Mouse (Mus musculus) NIH3T3 (cell line): Measurements from ENCODE around the gene Zcchc14.

Experiments used
- DNase-seq: peaks from one replicate; pipeline ENCODE4 v3.0.0-alpha.2; 2012; ENCODE audit warnings: low read depth

Gene Zcchc14

GRCm38 (mm10) chr8:121652774-121653323, at the start of gene Zcchc14:
TSS of gene Zcchc14 (minus strand) at chr8:121652901.
- DNase-seq, result peak; percentile 100

GRCm38 (mm10) chr8:121699936-121700335, 47.2 kb upstream of the Zcchc14 start:
- DNase-seq, result no peak

- peak; percentile 29 for DNase-seq
Observed at GRCm38 (mm10) chr8:121698615-121699101, 46.0 kb upstream of the Zcchc14 start.

GRCm38 (mm10) chr8:121697735-121698614, 45.3 kb upstream of the Zcchc14 start:
- DNase-seq, result no peak

GRCm38 (mm10) chr8:121695585-121696184, 43.0 kb upstream of the Zcchc14 start:
- DNase-seq, result peak; percentile 78

GRCm38 (mm10) chr8:121694453-121694852, 41.8 kb upstream of the Zcchc14 start:
- no peak for DNase-seq

GRCm38 (mm10) chr8:121688496-121688895, 35.8 kb upstream of the Zcchc14 start:
- no peak for DNase-seq

- DNase-seq, result peak; percentile 37
Observed at GRCm38 (mm10) chr8:121687455-121688161, 34.9 kb upstream of the Zcchc14 start.

- DNase-seq, result peak; percentile 67
Observed at GRCm38 (mm10) chr8:121685419-121685818, 32.7 kb upstream of the Zcchc14 start.

- peak; percentile 34 for DNase-seq
Observed at GRCm38 (mm10) chr8:121683083-121683832, 30.6 kb upstream of the Zcchc14 start.

GRCm38 (mm10) chr8:121681457-121681856, 28.8 kb upstream of the Zcchc14 start:
- no peak for DNase-seq

- DNase-seq, result no peak
Observed at GRCm38 (mm10) chr8:121680896-121681295, 28.2 kb upstream of the Zcchc14 start.

- DNase-seq, result no peak
Observed at GRCm38 (mm10) chr8:121678696-121679095, 26.0 kb upstream of the Zcchc14 start.

- peak; percentile 28 for DNase-seq
Observed at GRCm38 (mm10) chr8:121675701-121676100, 23.0 kb upstream of the Zcchc14 start.

- no peak for DNase-seq
Observed at GRCm38 (mm10) chr8:121675161-121675560, 22.5 kb upstream of the Zcchc14 start.

GRCm38 (mm10) chr8:121674524-121674923, 21.8 kb upstream of the Zcchc14 start:
- peak; percentile 50 for DNase-seq

- peak; percentile 35 for DNase-seq
Observed at GRCm38 (mm10) chr8:121673917-121674316, 21.2 kb upstream of the Zcchc14 start.

GRCm38 (mm10) chr8:121673153-121673552, 20.5 kb upstream of the Zcchc14 start:
- no peak for DNase-seq

- peak; percentile 96 for DNase-seq
Observed at GRCm38 (mm10) chr8:121669208-121669607, 16.5 kb upstream of the Zcchc14 start.

- DNase-seq, result peak; percentile 59
Observed at GRCm38 (mm10) chr8:121668553-121668952, 15.9 kb upstream of the Zcchc14 start.

- peak; percentile 49 for DNase-seq
Observed at GRCm38 (mm10) chr8:121667936-121668500, 15.3 kb upstream of the Zcchc14 start.
